Mouse (Mus musculus) small intestine, adult 2 months (tissue): ENCODE data around the gene Kynu. TPM values are rescaled to one million over a fixed set of nuclear protein-coding genes. Genes with fewer than 3 reads are reported as not detected.
A peak's percentile ranks its signal among the peaks of the same experiment; 100 is the strongest.

Experiments used
- H3K27ac ChIP-seq: fragments of 200-500 bp; 2 replicates; pipeline ENCODE4 v1.5.1; 2012; ENCODE audit warnings: low read depth, low read length, control low read depth, inconsistent platforms; ENCODE audit not compliant: insufficient read depth
- H3K27me3 ChIP-seq: fragments of 200-500 bp; 2 replicates; pipeline ENCODE4 v1.6.1; 2012; ENCODE audit warnings: mild to moderate bottlenecking, moderate library complexity, low read length, inconsistent platforms; ENCODE audit not compliant: control insufficient read depth, insufficient read depth
- H3K36me3 ChIP-seq: fragments of 200-500 bp; 2 replicates; pipeline ENCODE4 v1.6.1; 2012; ENCODE audit warnings: mild to moderate bottlenecking, low read length, control low read depth, inconsistent platforms; ENCODE audit not compliant: control insufficient read depth, insufficient read depth
- H3K4me1 ChIP-seq: fragments of 200-500 bp; 2 replicates; pipeline ENCODE4 v1.6.1; 2012; ENCODE audit warnings: low read length, inconsistent platforms, mixed read lengths; ENCODE audit not compliant: control insufficient read depth, insufficient read depth, insufficient read length
- H3K4me3 ChIP-seq: fragments of 200-500 bp; 2 replicates; pipeline ENCODE4 v1.5.1; 2012; ENCODE audit warnings: low read depth, mild to moderate bottlenecking, control low read depth, inconsistent platforms, low read length, moderate library complexity
- CTCF ChIP-seq: fragments of 200-500 bp; IDR thresholded peaks from 2 replicates; pipeline ENCODE4 v1.5.1; 2012; ENCODE audit warnings: low read depth, mild to moderate bottlenecking, control low read depth, inconsistent platforms, low read length, moderate library complexity, mixed read lengths; ENCODE audit not compliant: insufficient replicate concordance, insufficient read length; ENCODE audit errors: extremely low read depth
- POLR2A ChIP-seq: fragments of 200-500 bp; IDR thresholded peaks from 2 replicates; pipeline ENCODE4 v1.6.1; 2012; ENCODE audit warnings: low read depth, mild to moderate bottlenecking, control low read depth, inconsistent platforms, low read length, moderate library complexity
- WGBS: fragments of 180-500 bp; shearing (Covaris S2); methylation state at CpG from one replicate; pipeline ENCODE4 v1.1.7; 2018; 5-methylcytosine and 5-hydroxymethylcytosine counted together
- polyA plus RNA-seq: library from polyadenylated mRNA; depleted of rRNA; stranded (reverse); fragments of >200 nt; gene quantifications from 2 replicates; pipeline ENCODE4 v1.2.3, GENCODE M21; 2012; rRNA removed

Gene Kynu
- polyA plus RNA-seq: 0.11 and 0.16 TPM in 2 replicates

- WGBS: 10% methylated on average over 9 of the region's 9 CpGs
- TF ChIP-seq POLR2A: no peak
- no peak for TF ChIP-seq CTCF
- Histone ChIP-seq H3K36me3 (no peaks in the 10 kb centered on the region), H3K27ac (peak within 1 kb of the TSS; percentile 14; the same call in 1 of the 2 replicates), H3K27me3 (no peaks in the 10 kb centered on the region), H3K4me3 (peak within 1 kb of the TSS; percentile 37), H3K4me1 (0 out of 2 replicates have a peak, but pooled peaks cover 2% of the 10 kb centered on the region)
These were observed at the start of gene Kynu for GRCm38 (mm10) chr2:43555062-43555888. TSS of gene Kynu (plus strand) at chr2:43555329.

GRCm38 (mm10) chr2:43506182-43506581, 48.9 kb upstream of the Kynu start:
- no peaks in the 10 kb centered on the region for H3K27me3 ChIP-seq
- H3K36me3 ChIP-seq: no peaks in the 10 kb centered on the region
- no peaks in the 10 kb centered on the region for H3K4me1 ChIP-seq
- H3K4me3 ChIP-seq: no peak overlapping the region
- TF ChIP-seq POLR2A (no peak), CTCF (no peak)
- WGBS: 96% methylated on average over 3 of the region's 3 CpGs
- H3K27ac ChIP-seq: no peak overlapping the region

DNA sequence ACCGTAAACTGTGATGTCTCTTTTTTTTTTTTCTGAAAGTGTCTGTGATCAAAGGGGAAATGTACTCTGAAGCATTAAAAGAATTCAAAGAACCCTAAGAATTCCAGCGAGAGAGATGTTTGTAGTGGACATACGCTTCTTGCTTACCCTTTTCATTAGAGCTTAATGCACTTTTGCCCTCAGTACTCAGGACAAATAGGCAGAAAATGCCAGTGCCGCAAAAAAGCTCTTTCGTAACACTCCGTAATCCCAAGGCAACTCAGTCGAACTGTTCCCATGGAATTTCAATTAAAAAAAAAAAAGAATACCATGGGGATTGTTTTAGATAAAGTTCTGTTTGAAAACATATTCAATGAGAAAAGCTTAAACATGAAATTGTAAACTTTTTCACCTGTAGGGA, 41.3 kb upstream of the Kynu start:
- Histone ChIP-seq H3K36me3 (no peaks in the 10 kb centered on the region), H3K4me3 (no peak overlapping the region), H3K4me1 (no peaks in the 10 kb centered on the region), H3K27ac (no peak overlapping the region), H3K27me3 (no peaks in the 10 kb centered on the region)
- WGBS: 57% methylated on average over 7 of the region's 7 CpGs
- TF ChIP-seq CTCF (no peak), POLR2A (no peak)

DNA sequence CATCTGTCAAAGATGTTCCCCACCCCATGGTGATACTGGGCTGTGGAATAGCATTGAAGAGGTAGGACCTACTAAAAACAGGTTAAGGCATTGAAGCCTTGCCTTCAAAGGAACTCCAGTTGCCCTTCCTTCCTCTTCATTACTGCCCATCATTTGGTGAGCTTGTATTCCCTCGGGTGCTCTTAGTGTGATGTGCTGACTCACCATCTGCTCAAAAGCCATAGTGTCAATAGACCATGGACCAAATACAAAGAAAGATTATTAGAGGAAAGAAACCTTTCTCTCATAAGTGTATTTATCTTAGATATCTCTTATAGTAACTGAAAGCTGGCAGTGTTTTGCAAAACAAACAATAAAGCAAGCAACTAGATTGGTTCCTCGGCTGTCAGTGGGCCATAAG, 20.7 kb upstream of the Kynu start:
- no peak overlapping the region for H3K27ac ChIP-seq
- no peaks in the 10 kb centered on the region for H3K36me3 ChIP-seq
- WGBS: 27% methylated on average over 2 of the region's 2 CpGs
- H3K4me3 ChIP-seq: no peak overlapping the region
- no peaks in the 10 kb centered on the region for H3K27me3 ChIP-seq
- H3K4me1 ChIP-seq: no peaks in the 10 kb centered on the region
- no peak for TF ChIP-seq CTCF

GRCm38 (mm10) chr2:43542615-43543014, 12.5 kb upstream of the Kynu start:
- no peak overlapping the region for H3K27ac ChIP-seq
- TF ChIP-seq POLR2A (no peak), CTCF (no peak)
- WGBS: 84% methylated on average over 3 of the region's 3 CpGs
- H3K4me1 ChIP-seq: no peaks in the 10 kb centered on the region
- no peak overlapping the region for H3K4me3 ChIP-seq
- H3K27me3 ChIP-seq: no peaks in the 10 kb centered on the region
- no peaks in the 10 kb centered on the region for H3K36me3 ChIP-seq

DNA sequence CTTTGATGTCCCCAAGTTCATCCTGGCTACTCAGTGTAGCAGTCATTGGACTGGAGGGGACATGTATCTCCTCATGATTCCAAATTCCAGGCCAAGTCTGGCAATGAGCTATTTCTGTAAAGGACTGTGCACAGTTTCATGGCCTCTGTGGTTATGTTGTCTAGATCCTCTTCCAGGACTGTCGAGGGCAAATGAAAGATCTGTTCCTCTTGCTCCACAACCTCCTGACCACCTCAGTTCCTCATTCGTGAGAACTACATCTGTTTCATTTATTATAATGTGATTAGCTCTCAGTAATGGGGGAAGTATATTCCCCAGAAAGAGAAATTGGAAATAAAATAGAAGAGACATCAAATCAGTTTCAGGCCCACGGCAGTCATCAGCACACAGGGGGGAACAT, 9.5 kb upstream of the Kynu start:
- H3K4me3 ChIP-seq: no peak overlapping the region
- H3K4me1 ChIP-seq: no peaks in the 10 kb centered on the region
- H3K27ac ChIP-seq: no peak overlapping the region
- H3K27me3 ChIP-seq: no peaks in the 10 kb centered on the region
- TF ChIP-seq CTCF: no peak
- H3K36me3 ChIP-seq: no peaks in the 10 kb centered on the region
- WGBS: 77% methylated on average over 3 of the region's 3 CpGs

DNA sequence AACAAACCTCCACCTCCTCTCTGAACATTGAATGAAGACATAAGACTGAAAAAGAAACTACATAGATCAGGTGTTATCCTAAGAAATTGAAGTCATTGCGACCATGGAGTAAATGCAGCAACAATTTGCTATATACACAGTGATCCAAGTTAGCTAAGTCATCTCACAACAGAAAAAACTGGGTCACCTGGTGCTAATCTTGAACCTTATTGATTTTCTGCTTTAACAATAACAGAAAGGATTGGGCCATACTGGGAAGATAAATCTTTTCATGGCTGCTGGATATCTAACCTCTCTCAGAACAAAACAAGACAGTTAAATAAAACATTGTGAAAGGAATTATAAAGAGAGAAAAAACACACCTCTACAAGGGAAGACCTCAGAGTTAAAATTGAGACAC, 8.7 kb upstream of the Kynu start:
- no peaks in the 10 kb centered on the region for H3K36me3 ChIP-seq
- TF ChIP-seq POLR2A (no peak), CTCF (no peak)
- H3K27me3 ChIP-seq: no peaks in the 10 kb centered on the region
- no peak overlapping the region for H3K27ac ChIP-seq
- H3K4me3 ChIP-seq: no peak overlapping the region
- 58% methylated on average over 1 of the region's 1 CpGs for WGBS
- no peaks in the 10 kb centered on the region for H3K4me1 ChIP-seq

GRCm38 (mm10) chr2:43554216-43554615, 913 bp upstream of the Kynu start:
- 62% methylated on average over 4 of the region's 4 CpGs for WGBS
- no peak overlapping the region for H3K4me3 ChIP-seq
- TF ChIP-seq CTCF (no peak), POLR2A (no peak)
- H3K4me1 ChIP-seq: 0 out of 2 replicates have a peak, but pooled peaks cover 2% of the 10 kb centered on the region
- H3K27ac ChIP-seq: no peak overlapping the region
- no peaks in the 10 kb centered on the region for H3K36me3 ChIP-seq
- H3K27me3 ChIP-seq: no peaks in the 10 kb centered on the region
